Mouse (Mus musculus) heart, postnatal 0 days (tissue): Measurements from ENCODE around the gene Med9. TPM values are rescaled to one million over a fixed set of nuclear protein-coding genes. Genes with fewer than 3 reads are reported as not detected.

Experiments used
- ATAC-seq: fragments of 200-750 bp; cut with Nextera tagmentation; 2 replicates; pipeline ENCODE4 v1.8.0; 2017; ENCODE audit warnings: low read depth, moderate number of reproducible peaks, moderate library complexity; ENCODE audit not compliant: insufficient read depth
- DNase-seq: peaks from one replicate; pipeline ENCODE4 v3.0.0-alpha.2; 2016; ENCODE audit warnings: low spot score
- H3K27ac ChIP-seq: fragments of 300-500 bp; sonication (generic); 2 replicates; pipeline ENCODE4 v1.5.1; 2014; ENCODE audit warnings: low read depth, mild to moderate bottlenecking
- H3K27me3 ChIP-seq: fragments of 300-500 bp; sonication (generic); 2 replicates; pipeline ENCODE4 v1.6.1; 2014; ENCODE audit warnings: low read length, mixed read lengths; ENCODE audit not compliant: control insufficient read depth, insufficient read depth
- H3K36me3 ChIP-seq: fragments of 300-500 bp; sonication (generic); replicated peaks from 2 replicates; pipeline ENCODE4 v1.6.1; 2014; ENCODE audit warnings: low read length, mixed read lengths; ENCODE audit not compliant: control insufficient read depth, insufficient read depth
- H3K4me1 ChIP-seq: fragments of 300-500 bp; sonication (generic); 2 replicates; pipeline ENCODE4 v1.6.1; 2014; ENCODE audit warnings: antibody characterized with exemption; ENCODE audit not compliant: control insufficient read depth, insufficient read depth
- H3K4me2 ChIP-seq: fragments of 300-500 bp; sonication (generic); 2 replicates; pipeline ENCODE4 v1.6.1; 2014; ENCODE audit warnings: low read depth, mild to moderate bottlenecking, low read length, moderate library complexity
- H3K4me3 ChIP-seq: fragments of 300-500 bp; sonication (generic); 2 replicates; pipeline ENCODE4 v1.5.1; 2014; ENCODE audit warnings: low read depth, low read length
- H3K9ac ChIP-seq: fragments of 300-500 bp; sonication (generic); replicated peaks from 2 replicates; pipeline ENCODE4 v1.6.1; 2014; ENCODE audit warnings: low read depth, low read length, mixed read lengths
- H3K9me3 ChIP-seq: fragments of 300-500 bp; sonication (generic); replicated peaks from 2 replicates; pipeline ENCODE4 v1.6.1; 2016; ENCODE audit warnings: low read length; ENCODE audit not compliant: control insufficient read depth
- CTCF ChIP-seq: IDR thresholded peaks from 2 replicates; pipeline ENCODE4 v1.5.1; 2016; ENCODE audit warnings: antibody characterized with exemption, control low read depth, low read depth
- EP300 ChIP-seq: IDR thresholded peaks from 2 replicates; pipeline ENCODE4 v1.6.1; 2016; ENCODE audit warnings: antibody characterized with exemption, low read depth
- WGBS: fragments of 180-500 bp; shearing (Covaris S2); extraction: QIAGEN DNeasy Blood & Tissue Kit; methylation state at CpG from one replicate; pipeline ENCODE4 v1.1.7; 2014; 5-methylcytosine and 5-hydroxymethylcytosine counted together
- polyA plus RNA-seq: library from polyadenylated mRNA; unstranded; fragments of >200 nt; fragmentation: Nextera tagmentation; extraction: Ambion mirVana; gene quantifications from 2 replicates; pipeline ENCODE4 v1.2.1, GENCODE M21; 2015
- total RNA-seq: library from RNA; depleted of rRNA; stranded (reverse); fragments of >200 nt; gene quantifications from 2 replicates; pipeline ENCODE4 v1.2.3, GENCODE M21; 2014; ENCODE audit warnings: low replicate concordance

Gene Med9
- total and polyA plus RNA-seq, 2 experiments from 2014 or later: 33.0 to 40.8 TPM

- H3K4me3 ChIP-seq: peak overlapping the region; percentile 60
- WGBS: 32% methylated on average over 25 of the region's 25 CpGs
- peak overlapping the region; percentile 53 for H3K9ac ChIP-seq
- H3K4me2 ChIP-seq: peak overlapping the region; percentile 79
- H3K9me3 ChIP-seq: no peaks in the 10 kb centered on the region
- no peaks in the 10 kb centered on the region for H3K27me3 ChIP-seq
- H3K4me1 ChIP-seq: peaks cover 37% of the 10 kb centered on the region
- H3K36me3 ChIP-seq: peaks cover 5% of the 10 kb centered on the region; the same call in 1 of the 2 replicates
- ATAC-seq (peak; percentile 60), DNase-seq (peak; percentile 73)
- H3K27ac ChIP-seq: peak overlapping the region; percentile 81
- TF ChIP-seq EP300 (0 out of 2 replicates have a peak, but pooled peaks have one; percentile 10), CTCF (peak; percentile 95)
Measured at GRCm38 (mm10) chr11:59965227-59966101, 17.5 kb downstream of the Med9 start.

GRCm38 (mm10) chr11:59966102-59966483, 18.1 kb downstream of the Med9 start:
- Histone ChIP-seq H3K4me1 (peaks cover 32% of the 10 kb centered on the region), H3K4me2 (no peak overlapping the region), H3K27me3 (no peaks in the 10 kb centered on the region), H3K9me3 (no peaks in the 10 kb centered on the region), H3K9ac (no peak overlapping the region), H3K36me3 (peaks cover 5% of the 10 kb centered on the region; the same call in 1 of the 2 replicates), H3K27ac (no peak overlapping the region), H3K4me3 (no peak overlapping the region)
- 52% methylated on average over 4 of the region's 4 CpGs for WGBS
- DNase-seq: no peak
- TF ChIP-seq CTCF: no peak
- no peak for TF ChIP-seq EP300
- ATAC-seq: no peak

- 72% methylated on average over 1 of the region's 1 CpGs for WGBS
- no peak for ATAC-seq
- H3K9ac ChIP-seq: no peak overlapping the region
- H3K36me3 ChIP-seq: no peaks in the 10 kb centered on the region
- DNase-seq: no peak
- no peaks in the 10 kb centered on the region for H3K9me3 ChIP-seq
- peaks cover 24% of the 10 kb centered on the region for H3K4me1 ChIP-seq
- H3K27ac ChIP-seq: no peak overlapping the region
- no peak overlapping the region for H3K4me3 ChIP-seq
- no peaks in the 10 kb centered on the region for H3K27me3 ChIP-seq
- no peak for TF ChIP-seq CTCF
- H3K4me2 ChIP-seq: no peak overlapping the region
Measured at GRCm38 (mm10) chr11:59967765-59968164, 19.8 kb downstream of the Med9 start.

GRCm38 (mm10) chr11:59970780-59971179, 22.8 kb downstream of the Med9 start:
- H3K27me3 ChIP-seq: no peaks in the 10 kb centered on the region
- no peak overlapping the region for H3K4me2 ChIP-seq
- TF ChIP-seq EP300 (no peak), CTCF (no peak)
- H3K4me1 ChIP-seq: peaks cover 4% of the 10 kb centered on the region; the same call in 1 of the 2 replicates
- H3K9me3 ChIP-seq: no peaks in the 10 kb centered on the region
- WGBS: 79% methylated on average over 5 of the region's 5 CpGs
- DNase-seq (no peak), ATAC-seq (no peak)
- no peaks in the 10 kb centered on the region for H3K36me3 ChIP-seq
- no peak overlapping the region for H3K27ac ChIP-seq
- H3K4me3 ChIP-seq: no peak overlapping the region
- H3K9ac ChIP-seq: no peak overlapping the region

GRCm38 (mm10) chr11:59971691-59972090, 23.7 kb downstream of the Med9 start:
- peaks cover 4% of the 10 kb centered on the region; the same call in 1 of the 2 replicates for H3K4me1 ChIP-seq
- peak; percentile 72 for ATAC-seq
- no peaks in the 10 kb centered on the region for H3K36me3 ChIP-seq

More at GRCm38 (mm10) chr11:59971691-59972090, 23.7 kb downstream of the Med9 start:
- 27% methylated on average over 2 of the region's 2 CpGs for WGBS
- Histone ChIP-seq H3K27ac (no peak overlapping the region), H3K4me3 (no peak overlapping the region), H3K9ac (no peak overlapping the region), H3K4me2 (no peak overlapping the region), H3K27me3 (no peaks in the 10 kb centered on the region), H3K9me3 (no peaks in the 10 kb centered on the region)
- peak; percentile 34 for DNase-seq
- TF ChIP-seq EP300 (no peak), CTCF (no peak)
